Mouse (Mus musculus) testis, adult 2 months (tissue): ENCODE results near the gene D030056L22Rik.

Source experiments
- CTCF ChIP-seq: fragments of 200-500 bp; IDR thresholded peaks from 2 replicates; pipeline ENCODE4 v1.5.1; 2012; ENCODE audit warnings: low read depth, mild to moderate bottlenecking, inconsistent platforms, low read length, moderate library complexity; ENCODE audit not compliant: control insufficient read depth, insufficient read depth, insufficient replicate concordance
- POLR2A ChIP-seq: fragments of 200-500 bp; IDR thresholded peaks from 2 replicates; pipeline ENCODE4 v1.6.1; 2012; ENCODE audit warnings: low read depth, mild to moderate bottlenecking, inconsistent platforms, low read length, moderate library complexity; ENCODE audit not compliant: control insufficient read depth

DNA sequence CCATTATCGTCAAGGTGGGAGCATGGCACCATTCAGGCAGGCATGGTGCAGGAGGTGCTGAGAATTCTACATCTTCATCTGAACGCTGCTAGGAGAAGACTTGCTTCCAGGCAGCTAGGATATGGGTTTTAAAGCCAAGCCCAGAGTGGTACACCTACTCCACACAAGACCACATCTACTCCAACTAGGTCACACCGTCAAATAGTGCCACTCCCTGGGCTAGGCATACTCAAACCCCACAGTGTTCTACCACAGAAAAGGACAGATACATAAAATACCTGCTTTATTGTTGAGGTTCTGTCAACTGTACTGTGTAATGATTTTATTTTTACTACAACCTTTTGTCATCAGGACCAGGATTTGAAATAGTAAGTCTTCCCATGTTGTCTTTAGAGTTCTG lies 17.9 kb upstream of the D030056L22Rik start:
- TF ChIP-seq POLR2A (no peak), CTCF (no peak)
